Mouse (Mus musculus) small intestine, adult 2 months (tissue): ENCODE results near the gene Cplx2.

Experiments
- CTCF ChIP-seq: fragments of 200-500 bp; IDR thresholded peaks from 2 replicates; pipeline ENCODE4 v1.5.1; 2012; ENCODE audit warnings: low read depth, mild to moderate bottlenecking, control low read depth, inconsistent platforms, low read length, moderate library complexity, mixed read lengths; ENCODE audit not compliant: insufficient replicate concordance, insufficient read length; ENCODE audit errors: extremely low read depth
- POLR2A ChIP-seq: fragments of 200-500 bp; IDR thresholded peaks from 2 replicates; pipeline ENCODE4 v1.6.1; 2012; ENCODE audit warnings: low read depth, mild to moderate bottlenecking, control low read depth, inconsistent platforms, low read length, moderate library complexity

DNA sequence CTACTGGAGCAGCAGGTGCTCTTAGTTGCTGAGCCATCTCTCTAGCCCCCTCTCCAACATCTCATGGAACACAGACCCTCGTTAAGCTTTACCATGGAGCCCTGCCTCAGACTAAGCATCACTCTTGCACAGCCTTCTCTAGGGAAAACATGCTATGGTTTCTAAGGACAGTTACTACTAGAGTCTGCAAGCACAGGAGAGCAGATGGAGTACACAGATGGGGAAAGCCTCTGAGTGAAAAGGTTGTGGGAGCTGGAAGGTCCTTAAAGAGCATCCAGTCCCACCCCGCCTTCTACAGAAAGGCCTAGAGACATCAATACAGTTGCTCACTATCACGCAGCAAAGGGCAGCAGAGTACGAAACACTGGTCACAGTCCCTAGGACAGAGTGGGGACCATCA, 20.2 kb downstream of the Cplx2 start:
- no peak for TF ChIP-seq POLR2A
- no peak for TF ChIP-seq CTCF
